Mouse (Mus musculus) T-cell, adult 2 months (primary cell): ENCODE measurements around the gene Dscam.

ENCODE experiments used
- DNase-seq: peaks from one replicate; pipeline ENCODE4 v3.0.0; 2022; ENCODE audit warnings: low spot score

The Dscam gene

GRCm38 (mm10) chr16:96720666-96721065, 449.9 kb downstream of the Dscam start:
- DNase-seq: no peak

GRCm38 (mm10) chr16:96718221-96718620, 452.3 kb downstream of the Dscam start:
- DNase-seq: no peak

- DNase-seq: no peak
Measured at GRCm38 (mm10) chr16:96716633-96717032, 453.9 kb downstream of the Dscam start.

- DNase-seq: no peak
Measured at GRCm38 (mm10) chr16:96711935-96712334, 458.6 kb downstream of the Dscam start.

GRCm38 (mm10) chr16:96700551-96700950, 470.0 kb downstream of the Dscam start:
- DNase-seq: no peak

- DNase-seq: no peak
Measured at GRCm38 (mm10) chr16:96695882-96696281, 474.7 kb downstream of the Dscam start.

- DNase-seq: no peak
Measured at GRCm38 (mm10) chr16:96691576-96691975, 479.0 kb downstream of the Dscam start.

GRCm38 (mm10) chr16:96690052-96690451, 480.5 kb downstream of the Dscam start:
- DNase-seq: no peak

- no peak for DNase-seq
Measured at GRCm38 (mm10) chr16:96689419-96689818, 481.1 kb downstream of the Dscam start.

- no peak for DNase-seq
Measured at GRCm38 (mm10) chr16:96685065-96685464, 485.5 kb downstream of the Dscam start.

GRCm38 (mm10) chr16:96684581-96684980, 486.0 kb downstream of the Dscam start:
- no peak for DNase-seq

- DNase-seq: no peak
Measured at GRCm38 (mm10) chr16:96682289-96682972, 488.1 kb downstream of the Dscam start.

- no peak for DNase-seq
Measured at GRCm38 (mm10) chr16:96679981-96680380, 490.6 kb downstream of the Dscam start.

- DNase-seq: no peak
Measured at GRCm38 (mm10) chr16:96677471-96677870, 493.1 kb downstream of the Dscam start.

GRCm38 (mm10) chr16:96676663-96677062, 493.9 kb downstream of the Dscam start:
- DNase-seq: no peak

- DNase-seq: no peak
Measured at GRCm38 (mm10) chr16:96673191-96673847, 497.2 kb downstream of the Dscam start.

GRCm38 (mm10) chr16:96671603-96672374, 498.8 kb downstream of the Dscam start:
- DNase-seq: no peak

- no peak for DNase-seq
Measured at GRCm38 (mm10) chr16:96669706-96670105, 500.8 kb downstream of the Dscam start.

- no peak for DNase-seq
Measured at GRCm38 (mm10) chr16:96668478-96668877, 502.1 kb downstream of the Dscam start.

GRCm38 (mm10) chr16:96661073-96661472, 509.5 kb downstream of the Dscam start:
- no peak for DNase-seq

- DNase-seq: no peak
Measured at GRCm38 (mm10) chr16:96659275-96659674, 511.3 kb downstream of the Dscam start.

GRCm38 (mm10) chr16:96655548-96655947, 515.0 kb downstream of the Dscam start:
- DNase-seq: no peak

- DNase-seq: no peak
Measured at GRCm38 (mm10) chr16:96654054-96654453, 516.5 kb downstream of the Dscam start.
